ENCODE assay signal across 28 mouse cellular contexts in the genomic region with DNA sequence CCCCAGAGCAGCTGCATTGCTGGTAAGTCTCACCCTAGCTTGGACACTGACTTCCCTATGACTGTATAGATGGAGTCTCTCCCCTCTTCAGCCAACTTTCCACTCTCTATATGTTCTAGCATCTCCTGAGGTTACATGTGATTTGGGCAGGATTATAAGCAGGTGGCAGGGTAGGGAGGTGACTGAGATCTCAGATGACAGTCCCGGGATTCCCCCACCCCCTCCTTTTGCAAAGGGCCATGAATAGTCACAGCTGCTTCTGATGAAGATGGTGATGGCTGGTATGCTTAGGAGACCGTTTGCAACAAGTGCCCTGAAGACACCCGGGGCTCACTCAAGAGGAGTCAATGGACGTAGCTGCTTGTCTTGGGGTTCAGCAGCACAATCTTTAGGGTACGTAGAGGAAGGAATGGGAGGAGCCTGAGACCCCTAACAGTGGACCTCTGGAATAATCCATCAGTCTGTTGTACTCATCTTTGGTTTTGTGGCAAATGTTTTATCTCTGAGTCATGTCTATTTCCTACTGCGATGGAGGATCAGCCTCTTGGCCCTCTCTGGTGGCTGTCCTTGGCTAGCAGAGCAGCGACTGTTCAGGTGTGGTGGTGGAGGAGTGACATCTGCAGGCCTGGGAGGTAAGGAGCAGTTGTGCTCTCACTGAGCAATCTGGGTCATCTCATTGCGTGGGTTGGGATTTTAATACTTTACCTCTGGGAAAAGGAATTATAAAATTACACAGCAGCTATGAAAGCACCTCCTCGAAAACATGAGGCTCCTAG. TPM values are rescaled to one million over a fixed set of nuclear protein-coding genes. Genes with fewer than 3 reads are reported as not detected.
DNase-seq lines count a peak whose midpoint lies in the region; ATAC-seq and TF ChIP-seq lines count a peak whose summit lies in the region.
"Had no signal": no experiment of that assay in that cellular context is flagged by ENCODE, and none has a peak within 500 bp of the region (broad histone marks: within the 10 kb centered on the region; RNA-seq: fewer than 3 reads in every experiment).

No protein-coding gene starts in this region.

- TF ChIP-seq CTCF in Patski (IDR thresholded peaks at IDR 0.05): no peak
- no peak for TF ChIP-seq CTCF in gastrocnemius, adult 2 months (IDR thresholded peaks at IDR 0.05)

- intact Hi-C loops in gastrocnemius, adult 2 months (cut with DNase I): no loop called here

- H3K4me3 ChIP-seq in gastrocnemius, adult 2 months: no peak overlapping the region
- H3K4me3 ChIP-seq: embryonic facial prominence, embryonic 15.5 days; erythroblast, embryonic 14.5 days; heart, embryonic 10.5 days had no signal

- POLR2A ChIA-PET in Patski (lab: Charles Lee): no interaction called here

- H3K27ac ChIP-seq in gastrocnemius, adult 2 months: no peak overlapping the region
- H3K27ac ChIP-seq: embryonic facial prominence, embryonic 15.5 days; heart, embryonic 10.5 days; hindbrain, embryonic 14.5 days had no signal

- no peaks in the 10 kb centered on the region for H3K36me3 ChIP-seq in splenic B cell, adult 2 months (ENCODE audit: control insufficient read depth, insufficient read depth, low read length, poor library complexity, severe bottlenecking)
- H3K36me3 ChIP-seq: embryonic facial prominence, embryonic 15.5 days; G1E; heart, embryonic 10.5 days had no signal

- CTCF ChIA-PET in Patski (lab: Charles Lee): interaction anchor here (0.6 to 5.6 kb wide), 3 partner anchors 12 to 148 kb away, joined by 3 to 35 read pairs (median 3); no protein-coding TSS in a partner anchor

- DNase-seq in heart, adult 11 months: peak; percentile 55
- no peak for DNase-seq in heart, postnatal 4 days
- DNase-seq in CD4-positive, CD25-positive, alpha-beta regulatory T cell, adult 2 months (ENCODE audit: low read depth, low spot score): peak; percentile 45
- DNase-seq in Patski (ENCODE audit: low read depth, low spot score): no peak
- DNase-seq in splenic B cell, adult 2 months (ENCODE audit: low read depth, low spot score): peak; percentile 13
- no peak for DNase-seq in gastrocnemius, adult 2 months
- DNase-seq in gastrocnemius, postnatal 25 days: no peak
- DNase-seq: adrenal gland, postnatal 25 days; cerebellum, adult 18-20 months; cerebellum, adult 9-11 months; embryo, embryonic 11 days; gastrocnemius, postnatal 36 days; heart, adult 18-20 months; heart, postnatal 10 days; kidney, adult 11 months had no signal

- no peaks in the 10 kb centered on the region for H3K27me3 ChIP-seq in Patski
- no peaks in the 10 kb centered on the region; the same call in 1 of the 2 replicates for H3K27me3 ChIP-seq in splenic B cell, adult 2 months (ENCODE audit: control insufficient read depth, insufficient read depth, low read length, poor library complexity, severe bottlenecking)

- in situ Hi-C loops in Patski (cut with MboI; ENCODE audit: low pct_unique_long_range_greater_than_20kb): loop anchor here (25.0 kb wide), 1 partner anchor 1828 kb away; no protein-coding TSS in a partner anchor

- ATAC-seq in Patski: peak; percentile 48
- ATAC-seq: forebrain, embryonic 16.5 days had no signal

RNA-seq across cellular contexts. Expression of a gene that starts 38.5 kb away (rescaled TPM):
- not detected for total RNA-seq in heart, postnatal 4 days (2021)
- polyA plus RNA-seq in Patski (2021): not detected
- total RNA-seq in gastrocnemius, adult 2 months (2021): not detected
- not detected for total RNA-seq in gastrocnemius, postnatal 25 days (2021)
- total RNA-seq: adrenal gland, adult 2 months; adrenal gland, postnatal 25 days; gastrocnemius, adult 18-20 months; gastrocnemius, postnatal 36 days; heart, adult 18-20 months; heart, postnatal 10 days; hematopoietic stem cell, adult 5-6 weeks had no signal
- polyA plus RNA-seq: adrenal gland, adult 2 months; C2C12; embryonic facial prominence, embryonic 11.5 days; embryonic facial prominence, embryonic 15.5 days; erythroblast, embryonic 14.5 days; forebrain, embryonic 11.5 days; forebrain, embryonic 16.5 days; G1E; heart, embryonic 10.5 days; heart, embryonic 14.5 days; hindbrain, embryonic 14.5 days had no signal

RNA-seq across cellular contexts. Expression of a gene that starts 47.4 kb away (rescaled TPM):
- 1 to 10 TPM; 6.0 to 6.4 TPM for total RNA-seq in heart, postnatal 4 days (2021)
- 8.8 TPM for polyA plus RNA-seq in Patski (2021)
- 1 to 10 TPM; 1.2 to 1.6 TPM for total RNA-seq in gastrocnemius, adult 2 months (2021)
- total RNA-seq in gastrocnemius, postnatal 25 days (2021): 1 to 10 TPM; 1.9 to 2.1 TPM

Comparison
In these comparisons a context has a peak if more than half of its experiments do, and no peak if none do; other contexts are left out.
1. DNase-seq: peak in heart, adult 11 months (single experiment), CD4-positive, CD25-positive, alpha-beta regulatory T cell, adult 2 months (single experiment) and splenic B cell, adult 2 months (single experiment); none in heart, postnatal 4 days (single experiment), Patski (single experiment), gastrocnemius, adult 2 months (single experiment) and gastrocnemius, postnatal 25 days (single experiment).